Mouse (Mus musculus): ENCODE measurements around the gene Olfr1109. TPM values are rescaled to one million over a fixed set of nuclear protein-coding genes. Genes with fewer than 3 reads are reported as not detected.

The Olfr1109 gene
- polyA plus RNA-seq (2016; fragmentation: Nextera tagmentation; extraction: Ambion mirVana), result not detected in 2 replicates

DNA sequence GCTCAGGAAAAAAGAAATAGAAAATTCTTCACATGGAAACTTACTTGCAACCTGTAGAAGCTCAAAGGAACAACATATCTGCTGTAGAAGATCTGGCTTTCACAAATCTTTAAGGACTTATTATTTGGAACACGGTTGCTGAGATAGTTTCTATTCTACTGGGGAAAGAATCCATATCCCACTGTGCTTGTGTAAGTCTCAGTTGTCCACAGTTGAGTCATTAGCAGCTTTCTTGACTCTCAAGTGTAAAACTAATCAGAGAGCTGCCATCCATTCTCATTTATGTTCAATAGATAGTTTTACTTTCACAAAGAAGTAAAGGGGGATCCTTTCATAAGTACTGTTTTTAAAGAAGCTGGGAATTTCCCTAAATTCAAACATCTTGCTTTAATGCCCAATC lies at the start of gene Olfr1109:
Gene Olfr1109, minus strand, starts transcription at position 101 of the 400 bp plus-strand sequence.
- DNase-seq (ENCODE audit: low spot score), result no peak
- Histone ChIP-seq H3K9me3 (no peaks in the 10 kb centered on the region), H3K27me3 (ENCODE audit: insufficient read depth, poor library complexity, severe bottlenecking) (no peaks in the 10 kb centered on the region), H3K27ac (no peak within 1 kb of the TSS), H3K36me3 (no peaks in the 10 kb centered on the region), H3K4me1 (no peaks in the 10 kb centered on the region), H3K4me3 (no peak within 1 kb of the TSS)
- 73% methylated on average over 1 of the region's 1 CpGs for WGBS

GRCm38 (mm10) chr2:87140200-87140599 lies 44.4 kb upstream of the Olfr1109 start, which contains the start of gene Olfr1110:
Gene Olfr1110, minus strand, starts transcription at chr2:87140300.
- H3K27ac ChIP-seq, result no peak within 1 kb of the TSS
- no peaks in the 10 kb centered on the region for H3K27me3 ChIP-seq (ENCODE audit: insufficient read depth, poor library complexity, severe bottlenecking)
- 73% methylated on average over 1 of the region's 1 CpGs for WGBS
- no peaks in the 10 kb centered on the region for H3K36me3 ChIP-seq
- no peak within 1 kb of the TSS for H3K4me3 ChIP-seq
- no peak for DNase-seq (ENCODE audit: low spot score)
- H3K9me3 ChIP-seq, result no peaks in the 10 kb centered on the region
- H3K4me1 ChIP-seq, result no peaks in the 10 kb centered on the region

- Histone ChIP-seq H3K9me3 (no peaks in the 10 kb centered on the region), H3K36me3 (no peaks in the 10 kb centered on the region), H3K4me1 (no peaks in the 10 kb centered on the region), H3K4me3 (no peak within 1 kb of the TSS), H3K27ac (no peak within 1 kb of the TSS), H3K27me3 (ENCODE audit: insufficient read depth, poor library complexity, severe bottlenecking) (no peaks in the 10 kb centered on the region)
- no peak for DNase-seq (ENCODE audit: low spot score)
These were observed 18.7 kb upstream of the Olfr1109 start, which contains the start of gene Olfr259 for GRCm38 (mm10) chr2:87114467-87114866. Gene Olfr259, minus strand, starts transcription at chr2:87114567.

DNA sequence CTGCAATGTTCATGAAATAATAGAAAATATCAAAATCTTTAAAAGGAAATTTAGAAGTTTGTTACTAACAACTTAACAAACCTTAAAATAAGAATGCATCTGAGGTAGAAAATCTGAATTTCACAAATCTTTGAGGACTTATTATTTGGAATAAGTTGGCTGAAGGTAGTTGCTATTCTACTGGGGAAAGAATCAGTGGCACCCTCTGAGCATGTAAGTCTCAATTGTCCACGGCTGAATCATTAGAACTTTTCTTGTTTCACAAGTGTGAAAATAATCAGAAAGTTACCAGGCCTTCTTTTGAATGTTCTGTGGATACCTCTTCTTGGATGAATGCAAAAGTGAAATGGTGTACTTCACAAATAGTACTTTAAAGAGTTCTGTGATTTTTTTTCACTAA lies 20.1 kb downstream of the Olfr1109 start, which contains the start of gene Olfr1107:
Gene Olfr1107, minus strand, starts transcription at position 101 of the 400 bp plus-strand sequence.
- Histone ChIP-seq H3K9me3 (no peaks in the 10 kb centered on the region), H3K4me3 (no peak within 1 kb of the TSS), H3K27me3 (ENCODE audit: insufficient read depth, poor library complexity, severe bottlenecking) (no peaks in the 10 kb centered on the region), H3K4me1 (no peaks in the 10 kb centered on the region), H3K27ac (no peak within 1 kb of the TSS), H3K36me3 (no peaks in the 10 kb centered on the region)
- 71% methylated on average over 1 of the region's 1 CpGs for WGBS
- no peak for DNase-seq (ENCODE audit: low spot score)

DNA sequence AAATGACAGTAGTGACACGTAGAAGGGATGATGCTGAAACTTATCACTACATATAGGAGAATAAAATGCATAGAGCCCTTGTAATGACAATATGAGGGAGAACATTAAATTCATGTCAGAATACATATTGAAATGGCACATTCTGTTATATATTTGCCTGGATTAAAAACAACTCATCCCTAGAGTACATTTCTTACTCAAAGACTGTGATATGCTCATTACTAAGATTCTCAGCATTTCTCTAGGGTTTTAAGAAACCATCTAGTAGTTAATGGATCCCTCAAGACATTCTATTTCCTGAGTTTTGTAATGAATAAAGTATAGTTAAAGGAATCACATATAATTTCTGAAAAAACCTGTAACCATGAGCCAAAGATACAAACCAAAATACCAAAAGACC lies 43.6 kb downstream of the Olfr1109 start, which contains the start of gene Olfr1106:
Gene Olfr1106, minus strand, starts transcription at position 101 of the 400 bp plus-strand sequence.
- Histone ChIP-seq H3K9me3 (no peaks in the 10 kb centered on the region), H3K4me3 (no peak within 1 kb of the TSS), H3K27ac (no peak within 1 kb of the TSS), H3K36me3 (no peaks in the 10 kb centered on the region), H3K27me3 (ENCODE audit: insufficient read depth, poor library complexity, severe bottlenecking) (no peaks in the 10 kb centered on the region), H3K4me1 (no peaks in the 10 kb centered on the region)
- DNase-seq (ENCODE audit: low spot score), result no peak
- 73% methylated on average over 1 of the region's 1 CpGs for WGBS

Other genes with a start within 250 kb of the Olfr1109 start
- gene Olfr1095, start 244.3 kb downstream of the Olfr1109 start, polyA plus RNA-seq (2016; fragmentation: Nextera tagmentation; extraction: Ambion mirVana), result not detected in 2 replicates
- not detected in 2 replicates for gene Gm13723, start 221.2 kb downstream of the Olfr1109 start, polyA plus RNA-seq (2016; fragmentation: Nextera tagmentation; extraction: Ambion mirVana)
- gene Olfr1097, start 203.8 kb downstream of the Olfr1109 start, polyA plus RNA-seq (2016; fragmentation: Nextera tagmentation; extraction: Ambion mirVana), result not detected in 2 replicates
- gene Olfr1098, start 171.5 kb downstream of the Olfr1109 start, polyA plus RNA-seq (2016; fragmentation: Nextera tagmentation; extraction: Ambion mirVana), result not detected in 2 replicates
- gene Olfr1099, start 135.3 kb downstream of the Olfr1109 start, polyA plus RNA-seq (2016; fragmentation: Nextera tagmentation; extraction: Ambion mirVana), result not detected in 2 replicates
- gene Olfr1100, start 116.1 kb downstream of the Olfr1109 start, polyA plus RNA-seq (2016; fragmentation: Nextera tagmentation; extraction: Ambion mirVana), result not detected in 2 replicates
- gene Olfr1101, start 104.8 kb downstream of the Olfr1109 start, polyA plus RNA-seq (2016; fragmentation: Nextera tagmentation; extraction: Ambion mirVana), result not detected in 2 replicates
- not detected in 2 replicates for gene Olfr1102, start 97.6 kb downstream of the Olfr1109 start, polyA plus RNA-seq (2016; fragmentation: Nextera tagmentation; extraction: Ambion mirVana)
- gene Olfr1104, start 68.9 kb downstream of the Olfr1109 start, polyA plus RNA-seq (2016; fragmentation: Nextera tagmentation; extraction: Ambion mirVana), result not detected in 2 replicates
- gene Olfr1105, start 59.5 kb downstream of the Olfr1109 start, polyA plus RNA-seq (2016; fragmentation: Nextera tagmentation; extraction: Ambion mirVana), result not detected in 2 replicates
- not detected in 2 replicates for gene Olfr1106, start 43.7 kb downstream of the Olfr1109 start, polyA plus RNA-seq (2016; fragmentation: Nextera tagmentation; extraction: Ambion mirVana)
- gene Olfr1107, start 20.2 kb downstream of the Olfr1109 start, polyA plus RNA-seq (2016; fragmentation: Nextera tagmentation; extraction: Ambion mirVana), result not detected in 2 replicates
- gene Olfr259, start 18.6 kb upstream of the Olfr1109 start, polyA plus RNA-seq (2016; fragmentation: Nextera tagmentation; extraction: Ambion mirVana), result not detected in 2 replicates
- not detected in 2 replicates for gene Olfr1110, start 44.3 kb upstream of the Olfr1109 start, polyA plus RNA-seq (2016; fragmentation: Nextera tagmentation; extraction: Ambion mirVana)
- not detected in 2 replicates for gene Olfr1111, start 56.6 kb upstream of the Olfr1109 start, polyA plus RNA-seq (2016; fragmentation: Nextera tagmentation; extraction: Ambion mirVana)
- not detected in 2 replicates for gene Olfr1112, start 91.8 kb upstream of the Olfr1109 start, polyA plus RNA-seq (2016; fragmentation: Nextera tagmentation; extraction: Ambion mirVana)
- gene Olfr1113, start 113.0 kb upstream of the Olfr1109 start, polyA plus RNA-seq (2016; fragmentation: Nextera tagmentation; extraction: Ambion mirVana), result not detected in 2 replicates
- gene Olfr1115, start 152.0 kb upstream of the Olfr1109 start, polyA plus RNA-seq (2016; fragmentation: Nextera tagmentation; extraction: Ambion mirVana), result not detected in 2 replicates
- not detected in 2 replicates for gene Olfr1116, start 171.5 kb upstream of the Olfr1109 start, polyA plus RNA-seq (2016; fragmentation: Nextera tagmentation; extraction: Ambion mirVana)
- gene Olfr1118, start 211.6 kb upstream of the Olfr1109 start, polyA plus RNA-seq (2016; fragmentation: Nextera tagmentation; extraction: Ambion mirVana), result not detected in 2 replicates